Comparison of ENCODE assay signal across 7 mouse cellular contexts in genomic region chr3:101925663-101926062, GRCm38 (mm10). TPM values are rescaled to one million over a fixed set of nuclear protein-coding genes. Genes with fewer than 3 reads are reported as not detected.
DNase-seq lines count a peak whose midpoint lies in the region; ATAC-seq and TF ChIP-seq lines count a peak whose summit lies in the region.

No protein-coding gene starts in this region.

- H3K27ac ChIP-seq in testis, adult 2 months (ENCODE audit: control insufficient read depth, insufficient read depth, low read depth, low read length): no peak overlapping the region
- H3K27ac ChIP-seq in forebrain, embryonic 14.5 days (ENCODE audit: low read depth, low read length): peak overlapping the region; percentile 69

- WGBS in forebrain, embryonic 14.5 days: 76% methylated on average over 1 of the region's 1 CpGs

- ATAC-seq in forebrain, embryonic 14.5 days: peak; percentile 56; the same call in 1 of the 2 replicates

- H3K27me3 ChIP-seq in testis, adult 2 months (ENCODE audit: control insufficient read depth, insufficient read depth, low read length): no peaks in the 10 kb centered on the region
- H3K27me3 ChIP-seq in forebrain, embryonic 14.5 days (replicated peaks; ENCODE audit: control insufficient read depth, insufficient read depth, low read length): no peaks in the 10 kb centered on the region

- H3K9ac ChIP-seq in forebrain, embryonic 14.5 days (ENCODE audit: low read length): no peak overlapping the region

- peak overlapping the region; percentile 68 for H3K4me3 ChIP-seq in testis, adult 2 months (ENCODE audit: control insufficient read depth, low read depth, low read length)
- H3K4me3 ChIP-seq in forebrain, embryonic 14.5 days (ENCODE audit: low read depth, low read length): no peak overlapping the region

- H3K4me1 ChIP-seq in testis, adult 2 months (ENCODE audit: control insufficient read depth, insufficient read depth, low read length): peaks cover 6% of the 10 kb centered on the region
- H3K4me1 ChIP-seq in forebrain, embryonic 14.5 days (ENCODE audit: control insufficient read depth, insufficient read depth, low read length): peaks cover 10% of the 10 kb centered on the region; the same call in 1 of the 2 replicates

- no peak for DNase-seq in testis, postnatal 10 days (ENCODE audit: low spot score)
- DNase-seq in forebrain, embryonic 14.5 days (ENCODE audit: low spot score): peak; percentile 85
- DNase-seq in kidney, postnatal 36 days: peak; percentile 10 to 15
- no peak for DNase-seq in frontal cortex, postnatal 25 days (ENCODE audit: low spot score in 2 of 2)
- DNase-seq in thymus, postnatal 36 days: no peak
- DNase-seq in B cell, adult 2 months: no peak

- no peaks in the 10 kb centered on the region for H3K36me3 ChIP-seq in testis, adult 2 months (ENCODE audit: control insufficient read depth, insufficient read depth, low read length)
- no peaks in the 10 kb centered on the region for H3K36me3 ChIP-seq in forebrain, embryonic 14.5 days (ENCODE audit: control insufficient read depth, insufficient read depth, low read length)

- TF ChIP-seq CTCF in testis, adult 2 months (IDR thresholded peaks at IDR 0.05; ENCODE audit: control insufficient read depth, insufficient read depth, insufficient replicate concordance, low read depth, low read length): no peak

- peak overlapping the region; percentile 78; the same call in 1 of the 2 replicates for H3K4me2 ChIP-seq in forebrain, embryonic 14.5 days (ENCODE audit: low read length)

- no peaks in the 10 kb centered on the region for H3K9me3 ChIP-seq in forebrain, embryonic 14.5 days (replicated peaks; ENCODE audit: control insufficient read depth, low read length)

- no peak for TF ChIP-seq POLR2A in testis, adult 2 months (IDR thresholded peaks at IDR 0.05; ENCODE audit: control insufficient read depth, low read depth, low read length)

RNA-seq across cellular contexts. Expression of gene Slc22a15, which starts 1.4 kb away (rescaled TPM):
- polyA plus RNA-seq in testis, adult 2 months (2012; rRNA removed): 52.7 and 54.7 TPM in 2 replicates
- polyA plus RNA-seq in forebrain, embryonic 14.5 days (2014; fragmentation: Nextera tagmentation; extraction: Ambion mirVana): 4.0 and 4.4 TPM in 2 replicates

Comparison
In these comparisons a context has a peak if more than half of its experiments do, and no peak if none do; other contexts are left out.
1. DNase-seq: peak in forebrain, embryonic 14.5 days (single experiment) and kidney, postnatal 36 days (2 of 2); none in testis, postnatal 10 days (single experiment), frontal cortex, postnatal 25 days (0 of 2), thymus, postnatal 36 days (0 of 2) and B cell, adult 2 months (0 of 2).
2. RNA of gene Slc22a15, which starts 1.4 kb away (polyA plus RNA-seq): 52.7 to 54.7 TPM in testis, adult 2 months; 4.0 to 4.4 TPM in forebrain, embryonic 14.5 days; every median in the first group is over 10 times any median in the second.